Mouse (Mus musculus): ENCODE results near the gene Crhr2. TPM values are rescaled to one million over a fixed set of nuclear protein-coding genes. Genes with fewer than 3 reads are reported as not detected.

The Crhr2 gene
- total RNA-seq, 1 experiment, result 0.67 TPM

- Histone ChIP-seq H3K36me3 (ENCODE audit: control insufficient read depth, insufficient read depth, low read length, poor library complexity, severe bottlenecking) (no peaks in the 10 kb centered on the region), H3K9ac (ENCODE audit: insufficient read depth, low read depth, low read length, poor library complexity, severe bottlenecking) (peak overlapping the region; percentile 46), H3K4me3 (ENCODE audit: insufficient read depth in 1 of 2, low read depth in 1 of 2, low read length in 2 of 2, poor library complexity in 1 of 2, severe bottlenecking in 1 of 2) (peak overlapping the region; percentile 77), H3K4me1 (ENCODE audit: control insufficient read depth in 2 of 2, insufficient read depth in 2 of 2, low read length in 2 of 2, poor library complexity in 1 of 2) (no peaks in the 10 kb centered on the region), H3K9me3 (ENCODE audit: control insufficient read depth, insufficient read depth, low read depth, low read length) (no peaks in the 10 kb centered on the region), H3K27ac (ENCODE audit: insufficient read depth, low read depth, low read length, poor library complexity, severe bottlenecking) (no peak overlapping the region)
- TF ChIP-seq CHD2 (IDR thresholded peaks at IDR 0.05; ENCODE audit: low read depth, low read length) (no peak), MAFK (IDR thresholded peaks at IDR 0.05; ENCODE audit: insufficient read depth, low read depth, low read length) (no peak), HCFC1 (IDR thresholded peaks at IDR 0.05; ENCODE audit: borderline replicate concordance, insufficient read depth, low read length) (no peak), ZNF384 (IDR thresholded peaks at IDR 0.05; ENCODE audit: low read depth, low read length) (no peak), ZC3H11A (IDR thresholded peaks at IDR 0.05; ENCODE audit: borderline replicate concordance, low read depth, low read length) (no peak)
- in situ Hi-C loops (cut with MboI; ENCODE audit: low sequenced_read_pairs in 2 of 2, unreplicated experiment in 2 of 2), result no loop called here
- no peak for DNase-seq (ENCODE audit: low read depth, low spot score)
Observed at GRCm38 (mm10) chr6:55117325-55118109, 15.3 kb downstream of the Crhr2 start.

DNA sequence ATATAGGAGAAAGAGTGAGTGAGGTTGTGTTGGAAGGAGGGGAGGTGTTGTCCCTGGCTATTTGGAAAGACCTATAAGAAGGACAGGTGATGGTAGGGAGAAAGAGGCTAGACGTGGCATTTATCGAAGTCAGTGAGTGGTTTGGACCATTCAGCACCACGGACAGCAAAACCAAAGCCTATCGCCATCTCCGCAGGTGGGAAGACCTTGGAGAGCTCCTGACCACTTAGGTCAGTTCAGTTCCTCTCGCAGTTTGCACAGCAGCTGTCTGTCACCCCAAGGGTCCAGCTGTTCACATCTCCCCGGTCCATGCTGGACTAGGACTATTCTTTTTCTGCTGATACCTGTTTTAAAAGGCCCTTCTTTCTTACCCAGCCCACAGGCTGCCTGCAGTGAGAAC is 24.5 kb downstream of the Crhr2 start:
- no peaks in the 10 kb centered on the region for H3K36me3 ChIP-seq (ENCODE audit: control insufficient read depth, insufficient read depth, low read length, poor library complexity, severe bottlenecking)
- TF ChIP-seq MAFK (IDR thresholded peaks at IDR 0.05; ENCODE audit: insufficient read depth, low read depth, low read length) (no peak), ZC3H11A (IDR thresholded peaks at IDR 0.05; ENCODE audit: borderline replicate concordance, low read depth, low read length) (no peak), HCFC1 (IDR thresholded peaks at IDR 0.05; ENCODE audit: borderline replicate concordance, insufficient read depth, low read length) (0 out of 2 replicates have a peak, but pooled peaks have one; percentile 28), CHD2 (IDR thresholded peaks at IDR 0.05; ENCODE audit: low read depth, low read length) (no peak)
- DNase-seq (ENCODE audit: low read depth, low spot score), result peak; percentile 51
- in situ Hi-C loops (cut with MboI; ENCODE audit: low sequenced_read_pairs in 2 of 2, unreplicated experiment in 2 of 2), result no loop called here
- no peak overlapping the region for H3K9ac ChIP-seq (ENCODE audit: insufficient read depth, low read depth, low read length, poor library complexity, severe bottlenecking)
- no peak overlapping the region for H3K27ac ChIP-seq (ENCODE audit: insufficient read depth, low read depth, low read length, poor library complexity, severe bottlenecking)
- H3K9me3 ChIP-seq (ENCODE audit: control insufficient read depth, insufficient read depth, low read depth, low read length), result no peaks in the 10 kb centered on the region
- H3K4me1 ChIP-seq (ENCODE audit: control insufficient read depth in 2 of 2, insufficient read depth in 2 of 2, low read length in 2 of 2, poor library complexity in 1 of 2), result no peaks in the 10 kb centered on the region
- H3K4me3 ChIP-seq (ENCODE audit: insufficient read depth in 1 of 2, low read depth in 1 of 2, low read length in 2 of 2, poor library complexity in 1 of 2, severe bottlenecking in 1 of 2), result no peak overlapping the region

DNA sequence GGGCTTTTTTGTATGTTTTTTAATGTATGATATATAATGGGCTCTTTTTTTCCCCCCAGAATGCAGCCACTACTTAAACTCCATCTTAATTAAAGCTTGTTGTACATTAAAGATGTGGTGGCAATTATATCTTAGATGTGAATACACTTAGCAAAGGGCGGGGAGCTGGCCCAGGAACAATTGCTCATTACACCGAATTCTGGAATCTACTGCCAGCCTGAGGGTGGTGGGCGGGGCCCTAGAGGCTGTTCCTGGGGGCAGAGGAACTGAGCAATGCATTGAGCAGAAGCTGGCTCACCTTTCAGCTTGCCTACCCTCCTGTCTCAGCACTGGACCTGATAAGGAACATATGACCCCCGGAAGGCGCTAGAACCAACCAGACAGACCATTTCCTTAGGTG is 34.2 kb downstream of the Crhr2 start:
- in situ Hi-C loops (cut with MboI; ENCODE audit: low sequenced_read_pairs in 2 of 2, unreplicated experiment in 2 of 2), result no loop called here
- Histone ChIP-seq H3K27ac (ENCODE audit: insufficient read depth, low read depth, low read length, poor library complexity, severe bottlenecking) (no peak overlapping the region), H3K4me1 (ENCODE audit: control insufficient read depth in 2 of 2, insufficient read depth in 2 of 2, low read length in 2 of 2, poor library complexity in 1 of 2) (peaks cover under 1 to 3% of the 10 kb centered on the region in 2 experiments; a peak in 1 of 4 replicates), H3K36me3 (ENCODE audit: control insufficient read depth, insufficient read depth, low read length, poor library complexity, severe bottlenecking) (no peaks in the 10 kb centered on the region), H3K4me3 (ENCODE audit: insufficient read depth in 1 of 2, low read depth in 1 of 2, low read length in 2 of 2, poor library complexity in 1 of 2, severe bottlenecking in 1 of 2) (no peak overlapping the region), H3K9me3 (ENCODE audit: control insufficient read depth, insufficient read depth, low read depth, low read length) (no peaks in the 10 kb centered on the region), H3K9ac (ENCODE audit: insufficient read depth, low read depth, low read length, poor library complexity, severe bottlenecking) (no peak overlapping the region)
- DNase-seq (ENCODE audit: low read depth, low spot score), result no peak
- no peak for TF ChIP-seq CHD2 (IDR thresholded peaks at IDR 0.05; ENCODE audit: low read depth, low read length)
- TF ChIP-seq ZNF384 (IDR thresholded peaks at IDR 0.05; ENCODE audit: low read depth, low read length), result no peak
- TF ChIP-seq MAFK (IDR thresholded peaks at IDR 0.05; ENCODE audit: insufficient read depth, low read depth, low read length), result no peak
- TF ChIP-seq ZC3H11A (IDR thresholded peaks at IDR 0.05; ENCODE audit: borderline replicate concordance, low read depth, low read length), result no peak
- no peak for TF ChIP-seq HCFC1 (IDR thresholded peaks at IDR 0.05; ENCODE audit: borderline replicate concordance, insufficient read depth, low read length)

- in situ Hi-C loops (cut with MboI; ENCODE audit: low sequenced_read_pairs in 2 of 2, unreplicated experiment in 2 of 2), result no loop called here
- Histone ChIP-seq H3K9ac (ENCODE audit: insufficient read depth, low read depth, low read length, poor library complexity, severe bottlenecking) (no peak overlapping the region), H3K4me3 (ENCODE audit: insufficient read depth in 1 of 2, low read depth in 1 of 2, low read length in 2 of 2, poor library complexity in 1 of 2, severe bottlenecking in 1 of 2) (no peak overlapping the region), H3K9me3 (ENCODE audit: control insufficient read depth, insufficient read depth, low read depth, low read length) (no peaks in the 10 kb centered on the region), H3K4me1 (ENCODE audit: control insufficient read depth in 2 of 2, insufficient read depth in 2 of 2, low read length in 2 of 2, poor library complexity in 1 of 2) (peaks cover 3% of the 10 kb centered on the region in 2 experiments; a peak in 1 of 4 replicates), H3K27ac (ENCODE audit: insufficient read depth, low read depth, low read length, poor library complexity, severe bottlenecking) (no peak overlapping the region), H3K36me3 (ENCODE audit: control insufficient read depth, insufficient read depth, low read length, poor library complexity, severe bottlenecking) (no peaks in the 10 kb centered on the region)
- TF ChIP-seq ZC3H11A (IDR thresholded peaks at IDR 0.05; ENCODE audit: borderline replicate concordance, low read depth, low read length), result no peak
- TF ChIP-seq CHD2 (IDR thresholded peaks at IDR 0.05; ENCODE audit: low read depth, low read length), result no peak
- TF ChIP-seq HCFC1 (IDR thresholded peaks at IDR 0.05; ENCODE audit: borderline replicate concordance, insufficient read depth, low read length), result no peak
- TF ChIP-seq ZNF384 (IDR thresholded peaks at IDR 0.05; ENCODE audit: low read depth, low read length), result no peak
- no peak for TF ChIP-seq MAFK (IDR thresholded peaks at IDR 0.05; ENCODE audit: insufficient read depth, low read depth, low read length)
- no peak for DNase-seq (ENCODE audit: low read depth, low spot score)
Observed at GRCm38 (mm10) chr6:55098030-55098429, 34.8 kb downstream of the Crhr2 start.
